Mouse (Mus musculus) CH12.LX (cell line): Measurements from ENCODE around the gene Myrfl. TPM values are rescaled to one million over a fixed set of nuclear protein-coding genes. Genes with fewer than 3 reads are reported as not detected.
A peak's percentile ranks its signal among the peaks of the same experiment; 100 is the strongest.

Source experiments
- DNase-seq: peaks from one replicate; pipeline ENCODE4 v3.0.0-alpha.2; 2013; ENCODE audit errors: extremely low read depth
- H3K27ac ChIP-seq: 2 replicates; pipeline ENCODE4 v1.5.1; 2012; ENCODE audit warnings: low read depth, mild to moderate bottlenecking, control low read depth, moderate library complexity; ENCODE audit not compliant: insufficient read depth
- H3K27me3 ChIP-seq: replicated peaks from 2 replicates; pipeline ENCODE3; 2012; ENCODE audit warnings: inconsistent platforms
- H3K36me3 ChIP-seq, 2 experiments: replicated peaks in 1 of 2; 2 replicates each; pipeline versions ENCODE3 to v1.6.1; 2012; ENCODE audit warnings: inconsistent platforms in 1 of 2, low read length in 1 of 2, mild to moderate bottlenecking in 1 of 2, mixed read lengths in 1 of 2, moderate library complexity in 1 of 2; ENCODE audit not compliant: control insufficient read depth in 1 of 2, insufficient read depth in 1 of 2
- H3K4me1 ChIP-seq, 2 experiments: 2 replicates each; pipeline ENCODE4 v1.6.1; 2012; ENCODE audit warnings: inconsistent platforms in 1 of 2, moderate library complexity in 1 of 2; ENCODE audit not compliant: insufficient read depth in 2 of 2, control insufficient read depth in 1 of 2
- H3K4me2 ChIP-seq: 2 replicates; pipeline ENCODE4 v1.6.1; 2012; ENCODE audit warnings: low read depth, mild to moderate bottlenecking, control low read depth; ENCODE audit not compliant: poor library complexity, insufficient read depth, severe bottlenecking
- H3K4me3 ChIP-seq, 3 experiments: fragments of 150-350 bp in 1 of 3; sonication (generic) in 1 of 3; replicated peaks in 1 of 3; 2 replicates each; pipeline versions ENCODE3 to v1.5.1; 2011 to 2012; ENCODE audit warnings: low read depth in 2 of 3, low read length in 2 of 3, mild to moderate bottlenecking in 2 of 3, moderate library complexity in 2 of 3, control low read depth in 1 of 3, improper control_type of control experiment in 1 of 3, inconsistent platforms in 1 of 3, mixed read lengths in 1 of 3; ENCODE audit not compliant: poor library complexity in 1 of 3
- H3K79me2 ChIP-seq: replicated peaks from 2 replicates; pipeline ENCODE4 v1.6.1; 2012; ENCODE audit warnings: mild to moderate bottlenecking, moderate library complexity; ENCODE audit not compliant: control insufficient read depth, poor library complexity, insufficient read depth, severe bottlenecking; ENCODE audit errors: extremely low read depth
- H3K9ac ChIP-seq: 2 replicates; pipeline ENCODE4 v1.6.1; 2012; ENCODE audit warnings: low read depth, mild to moderate bottlenecking, control low read depth, moderate library complexity; ENCODE audit not compliant: insufficient read depth
- H3K9me3 ChIP-seq: replicated peaks from 2 replicates; pipeline ENCODE3; 2012; ENCODE audit warnings: low read length, inconsistent platforms, mixed read lengths
- BHLHE40 ChIP-seq: IDR thresholded peaks from 2 replicates; pipeline ENCODE4 v1.6.1; 2011; ENCODE audit warnings: mild to moderate bottlenecking, low read depth, low read length, improper control_type of control experiment
- CHD1 ChIP-seq: IDR thresholded peaks from 2 replicates; pipeline ENCODE4 v1.6.1; 2012; ENCODE audit warnings: low read depth, low read length, improper control_type of control experiment, inconsistent platforms
- CHD2 ChIP-seq: IDR thresholded peaks from 2 replicates; pipeline ENCODE4 v1.6.1; 2011; ENCODE audit warnings: low read length, improper control_type of control experiment
- CTCF ChIP-seq, 2 experiments: IDR thresholded peaks in 1 of 2; conservative IDR thresholded peaks in 1 of 2; 2 replicates each; pipeline ENCODE4 v1.5.1; 2011 to 2012; ENCODE audit warnings: low read depth in 2 of 2, low read length in 2 of 2, improper control_type of control experiment in 1 of 2, inconsistent platforms in 1 of 2, mild to moderate bottlenecking in 1 of 2, moderate library complexity in 1 of 2
- E2F4 ChIP-seq: IDR thresholded peaks from 2 replicates; pipeline ENCODE4 v1.6.1; 2011; ENCODE audit warnings: low read depth, low read length, improper control_type of control experiment; ENCODE audit not compliant: insufficient replicate concordance
- EP300 ChIP-seq: IDR thresholded peaks from 2 replicates; pipeline ENCODE4 v1.6.1; 2011; ENCODE audit warnings: low read length, improper control_type of control experiment
- GABPA ChIP-seq: IDR thresholded peaks from 2 replicates; pipeline ENCODE4 v1.6.1; 2012; ENCODE audit warnings: low read depth, low read length, improper control_type of control experiment, inconsistent platforms; ENCODE audit not compliant: insufficient replicate concordance
- JUN ChIP-seq: IDR thresholded peaks from 2 replicates; pipeline ENCODE4 v1.6.1; 2011; ENCODE audit warnings: low read depth, mild to moderate bottlenecking, low read length, improper control_type of control experiment, moderate library complexity; ENCODE audit not compliant: insufficient read depth
- MAFK ChIP-seq: IDR thresholded peaks from 2 replicates; pipeline ENCODE4 v1.6.1; 2011; ENCODE audit warnings: low read length, improper control_type of control experiment; ENCODE audit not compliant: insufficient replicate concordance
- MXI1 ChIP-seq: IDR thresholded peaks from 2 replicates; pipeline ENCODE4 v1.6.1; 2011; ENCODE audit warnings: mild to moderate bottlenecking, low read depth, low read length, improper control_type of control experiment
- NELFE ChIP-seq: IDR thresholded peaks from 2 replicates; pipeline ENCODE4 v1.6.1; 2011; ENCODE audit warnings: low read depth, low read length, improper control_type of control experiment
- PAX5 ChIP-seq: IDR thresholded peaks from 2 replicates; pipeline ENCODE4 v1.6.1; 2012; ENCODE audit warnings: low read length, inconsistent platforms, mixed read lengths
- POLR2AphosphoS2 ChIP-seq: IDR thresholded peaks from 2 replicates; pipeline ENCODE4 v1.6.1; 2011; ENCODE audit warnings: low read depth, low read length, improper control_type of control experiment
- RCOR1 ChIP-seq: conservative IDR thresholded peaks from 2 replicates; pipeline ENCODE4 v1.6.1; 2012; ENCODE audit warnings: low read depth, mild to moderate bottlenecking, inconsistent platforms, low read length, improper control_type of control experiment
- SMC3 ChIP-seq: IDR thresholded peaks from 2 replicates; pipeline ENCODE4 v1.6.1; 2011; ENCODE audit warnings: low read depth, low read length, improper control_type of control experiment
- TCF12 ChIP-seq: IDR thresholded peaks from 2 replicates; pipeline ENCODE4 v1.6.1; 2014; ENCODE audit warnings: low read depth, mild to moderate bottlenecking, inconsistent platforms, low read length, improper control_type of control experiment
- UBTF ChIP-seq: IDR thresholded peaks from 2 replicates; pipeline ENCODE4 v1.6.1; 2012; ENCODE audit warnings: low read depth, mild to moderate bottlenecking, inconsistent platforms, low read length, improper control_type of control experiment, moderate library complexity
- ZC3H11A ChIP-seq: IDR thresholded peaks from 2 replicates; pipeline ENCODE4 v1.6.1; 2012; ENCODE audit warnings: low read depth, mild to moderate bottlenecking, inconsistent platforms, low read length, improper control_type of control experiment
- ZKSCAN1 ChIP-seq: IDR thresholded peaks from 2 replicates; pipeline ENCODE4 v1.6.1; 2012; ENCODE audit warnings: low read depth, inconsistent platforms, low read length, improper control_type of control experiment, borderline replicate concordance
- ZNF384 ChIP-seq: IDR thresholded peaks from 2 replicates; pipeline ENCODE4 v1.6.1; 2012; ENCODE audit warnings: low read depth, low read length, improper control_type of control experiment, inconsistent platforms
- dilution Hi-C: fragments of 300-500 bp; cut with MboI; formaldehyde crosslinking; loops from 2 replicates; pipeline ENCODE4 v1.14.3; 2020; ENCODE audit warnings: low sequenced_read_pairs; ENCODE audit not compliant: extremely low pct_unique_long_range_greater_than_20kb, extremely low pct_ligation_motif_present
- in situ Hi-C: fragments of 300-500 bp; cut with MboI; formaldehyde crosslinking; loops from 3 replicates; pipeline ENCODE4 v1.14.3; 2019; ENCODE audit warnings: low sequenced_read_pairs, low pct_ligation_motif_present, low pct_unique_long_range_greater_than_20kb, mixed read lengths
- polyA plus RNA-seq: library from polyadenylated mRNA; unstranded; fragments of >175 nt; gene quantifications from 2 replicates; pipeline ENCODE4 v1.2.1, GENCODE M21; 2012; ENCODE audit warnings: low read depth; ENCODE audit not compliant: insufficient read length
- total RNA-seq, 2 experiments: library from RNA; depleted of rRNA; stranded (reverse); fragments of 300-350 nt in 1 of 2; fragments of >200 nt in 1 of 2; gene quantifications; 2 replicates each; pipeline ENCODE4 v1.2.3; 2012 to 2014

The Myrfl gene
- total and polyA plus RNA-seq, 3 experiments, result not detected

DNA sequence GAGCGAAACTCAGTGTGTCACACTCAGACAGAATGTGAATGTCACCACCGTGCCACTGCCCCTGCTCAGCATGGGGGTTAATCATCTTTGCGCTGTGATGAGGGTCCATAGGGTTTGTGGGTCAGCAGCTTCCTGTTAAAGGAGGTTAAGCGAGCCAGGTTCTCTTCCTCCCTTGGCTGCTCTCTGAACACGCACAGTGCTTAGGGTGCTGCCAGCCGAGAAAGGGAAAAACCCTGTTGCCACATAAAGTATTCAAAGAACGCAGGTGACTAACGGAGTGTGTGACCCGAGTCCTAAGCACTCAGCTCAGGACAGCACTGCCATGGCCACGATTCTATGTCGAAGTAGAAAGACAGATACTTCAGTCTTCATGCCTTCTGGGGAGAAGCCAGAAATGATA lies 69.4 kb downstream of the Myrfl start (continued):
- no peak for TF ChIP-seq POLR2AphosphoS2
- TF ChIP-seq PAX5, result no peak
- no peak for TF ChIP-seq UBTF
- no peak for TF ChIP-seq ZKSCAN1
- TF ChIP-seq CTCF (conservative IDR thresholded peaks at IDR 0.05 in 1 of 2, IDR thresholded peaks at IDR 0.05 in 1 of 2; ENCODE audit: low read depth in 2 of 2, low read length in 2 of 2), result no peak
- no peak for TF ChIP-seq E2F4
- no peak for TF ChIP-seq CHD1
- TF ChIP-seq MXI1, result no peak; the same call in 1 of the 2 replicates
- no peak for TF ChIP-seq ZC3H11A
- TF ChIP-seq BHLHE40, result peak; percentile 88
- TF ChIP-seq MAFK, result no peak
- peak; percentile 63 for TF ChIP-seq EP300
- TF ChIP-seq TCF12, result peak; percentile 82

DNA sequence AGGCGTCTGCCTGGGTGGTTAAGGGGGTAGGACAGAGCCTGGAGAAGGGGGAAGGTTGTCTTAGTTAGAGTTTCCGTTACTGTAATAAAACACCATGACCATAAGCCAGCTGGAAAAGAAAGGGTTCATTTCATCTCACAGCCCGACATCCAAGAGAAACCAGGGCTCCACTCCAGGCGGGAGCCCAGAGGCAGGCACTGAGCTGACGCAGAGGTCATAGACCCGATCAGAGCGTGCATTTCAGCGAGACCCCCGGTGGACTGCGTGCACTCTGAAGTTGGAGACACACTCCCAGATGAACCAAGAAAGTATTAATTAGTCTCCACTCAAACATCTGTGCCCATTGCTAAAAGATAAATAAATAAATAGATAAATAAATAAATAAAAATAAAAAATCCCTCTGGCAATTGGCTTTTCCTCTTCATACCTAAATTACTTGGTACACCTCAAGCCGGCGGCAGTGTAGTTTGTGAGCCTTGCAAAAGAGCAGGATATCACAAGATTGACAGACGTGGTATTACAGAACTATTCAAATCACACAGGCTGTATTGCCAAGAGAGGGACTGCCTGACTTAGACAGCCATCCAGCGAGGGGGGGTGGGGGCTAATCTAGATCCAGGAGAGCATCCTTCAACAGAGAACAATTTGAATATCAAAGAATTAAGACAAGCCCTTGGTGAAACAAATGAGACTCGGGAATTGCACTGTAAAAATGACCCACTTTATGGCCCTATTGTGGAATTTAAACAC lies 81.2 kb downstream of the Myrfl start:
- Histone ChIP-seq H3K36me3 (no peaks in the 10 kb centered on the region), H3K4me2 (no peak overlapping the region), H3K27ac (no peak overlapping the region), H3K4me1 (peaks cover 0 to 3% of the 10 kb centered on the region in 2 experiments; a peak in 2 of 4 replicates), H3K27me3 (peaks cover 3% of the 10 kb centered on the region), H3K4me3 (no peak overlapping the region), H3K9me3 (no peaks in the 10 kb centered on the region), H3K9ac (no peak overlapping the region), H3K79me2 (no peaks in the 10 kb centered on the region)
- in situ Hi-C loops, result no loop called here
- no peak for DNase-seq
- no peak for TF ChIP-seq JUN
- no peak for TF ChIP-seq SMC3
- TF ChIP-seq E2F4, result no peak
- TF ChIP-seq CHD2, result no peak
- TF ChIP-seq GABPA, result no peak
- no peak for TF ChIP-seq CTCF (conservative IDR thresholded peaks at IDR 0.05 in 1 of 2, IDR thresholded peaks at IDR 0.05 in 1 of 2; ENCODE audit: low read depth in 2 of 2, low read length in 2 of 2)
- no peak for TF ChIP-seq ZNF384
- no peak for TF ChIP-seq BHLHE40
- TF ChIP-seq NELFE, result no peak
- no peak for TF ChIP-seq RCOR1
- dilution Hi-C loops, result no loop called here
